Mouse (Mus musculus): ENCODE data around the gene Iqgap2. TPM values are rescaled to one million over a fixed set of nuclear protein-coding genes. Genes with fewer than 3 reads are reported as not detected.

Gene Iqgap2
- total RNA-seq, 4 experiments from 2014 or later = 2.5 to 4.9 (median 4.0) TPM

GRCm38 (mm10) chr13:95884455-95884854, 7.3 kb downstream of the Iqgap2 start:
- no peak for DNase-seq (ENCODE audit: low spot score)

GRCm38 (mm10) chr13:95882001-95882400, 9.7 kb downstream of the Iqgap2 start:
- no peak for DNase-seq (ENCODE audit: low spot score)

- DNase-seq (ENCODE audit: low spot score) = no peak
Observed at GRCm38 (mm10) chr13:95881427-95881826, 10.3 kb downstream of the Iqgap2 start.

GRCm38 (mm10) chr13:95880633-95881032, 11.1 kb downstream of the Iqgap2 start:
- no peak for DNase-seq (ENCODE audit: low spot score)

GRCm38 (mm10) chr13:95871993-95872392, 19.7 kb downstream of the Iqgap2 start:
- no peak for DNase-seq (ENCODE audit: low spot score)

- no peak for DNase-seq (ENCODE audit: low spot score)
Observed at GRCm38 (mm10) chr13:95870626-95871025, 21.1 kb downstream of the Iqgap2 start.

GRCm38 (mm10) chr13:95868896-95869540, 22.7 kb downstream of the Iqgap2 start:
- no peak for DNase-seq (ENCODE audit: low spot score)

GRCm38 (mm10) chr13:95862201-95862600, 29.5 kb downstream of the Iqgap2 start:
- DNase-seq (ENCODE audit: low spot score) = no peak

- DNase-seq (ENCODE audit: low spot score) = no peak
Observed at GRCm38 (mm10) chr13:95859271-95859670, 32.5 kb downstream of the Iqgap2 start.

- DNase-seq (ENCODE audit: low spot score) = no peak
Observed at GRCm38 (mm10) chr13:95858866-95859265, 32.9 kb downstream of the Iqgap2 start.

GRCm38 (mm10) chr13:95855537-95855936, 36.2 kb downstream of the Iqgap2 start:
- DNase-seq (ENCODE audit: low spot score) = no peak

GRCm38 (mm10) chr13:95851611-95852010, 40.1 kb downstream of the Iqgap2 start:
- no peak for DNase-seq (ENCODE audit: low spot score)

- DNase-seq (ENCODE audit: low spot score) = no peak
Observed at GRCm38 (mm10) chr13:95850451-95850850, 41.3 kb downstream of the Iqgap2 start.

GRCm38 (mm10) chr13:95849501-95850007, 42.2 kb downstream of the Iqgap2 start:
- no peak for DNase-seq (ENCODE audit: low spot score)

- no peak for DNase-seq (ENCODE audit: low spot score)
Observed at GRCm38 (mm10) chr13:95846364-95846763, 45.4 kb downstream of the Iqgap2 start.

GRCm38 (mm10) chr13:95844950-95845349, 46.8 kb downstream of the Iqgap2 start:
- DNase-seq (ENCODE audit: low spot score) = no peak

- DNase-seq (ENCODE audit: low spot score) = no peak
Observed at GRCm38 (mm10) chr13:95843411-95844026, 48.2 kb downstream of the Iqgap2 start.

GRCm38 (mm10) chr13:95842803-95843202, 48.9 kb downstream of the Iqgap2 start:
- no peak for DNase-seq (ENCODE audit: low spot score)

GRCm38 (mm10) chr13:95841946-95842345, 49.8 kb downstream of the Iqgap2 start:
- DNase-seq (ENCODE audit: low spot score) = no peak

- DNase-seq (ENCODE audit: low spot score) = no peak
Observed at GRCm38 (mm10) chr13:95836944-95837343, 54.8 kb downstream of the Iqgap2 start.

- DNase-seq (ENCODE audit: low spot score) = no peak
Observed at GRCm38 (mm10) chr13:95833473-95833872, 58.2 kb downstream of the Iqgap2 start.

- DNase-seq (ENCODE audit: low spot score) = no peak
Observed at GRCm38 (mm10) chr13:95832712-95833111, 59.0 kb downstream of the Iqgap2 start.

- no peak for DNase-seq (ENCODE audit: low spot score)
Observed at GRCm38 (mm10) chr13:95831760-95832159, 60.0 kb downstream of the Iqgap2 start.
